Mouse (Mus musculus) inflammation-experienced regulatory T-cells, adult 6 months (primary cell): ENCODE data around the gene Ifitm1. TPM values are rescaled to one million over a fixed set of nuclear protein-coding genes. Genes with fewer than 3 reads are reported as not detected.
"Not testable (repeated sequence)": the region's sequence is repeated elsewhere in the genome, so short reads cannot be mapped to it uniquely, and the experiment has no call there.

Source experiments
- ATAC-seq: one replicate; pipeline ENCODE4 v1.8.0; 2017
- polyA plus RNA-seq, 3 experiments: library from polyadenylated mRNA; unstranded; fragments of 100-300 nt; shearing (Covaris generic); gene quantifications; one replicate each; pipeline ENCODE4 v1.2.1; 2017

Ifitm1 gene
- polyA plus RNA-seq, 3 experiments from 2014 or later: 0.54 to 6.6 TPM; not detected in 1

DNA sequence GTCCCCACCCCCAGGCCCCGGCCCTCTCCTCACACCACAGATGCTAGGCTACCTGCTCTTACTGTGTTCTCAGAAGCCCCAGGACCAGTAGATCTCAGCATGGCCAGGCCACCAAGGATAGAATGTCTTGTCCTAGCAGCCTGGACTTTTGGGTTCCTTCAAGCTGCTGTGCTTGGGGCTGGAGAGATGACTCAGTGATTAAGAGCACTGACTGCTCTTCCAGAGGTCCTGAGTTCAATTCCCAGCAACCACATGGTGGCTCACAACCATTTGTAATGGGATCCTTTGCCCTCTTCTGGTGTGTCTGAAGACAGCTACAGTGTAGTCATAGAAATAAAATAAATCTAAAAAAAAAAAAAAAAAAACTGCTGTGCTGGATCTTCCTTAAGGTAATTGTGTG lies 50.8 kb downstream of the Ifitm1 start, which contains the start of gene Ifitm6:
Gene Ifitm6 (minus strand): TSS at position 101 of the 400 bp plus-strand sequence.
- ATAC-seq: not testable (repeated sequence)

DNA sequence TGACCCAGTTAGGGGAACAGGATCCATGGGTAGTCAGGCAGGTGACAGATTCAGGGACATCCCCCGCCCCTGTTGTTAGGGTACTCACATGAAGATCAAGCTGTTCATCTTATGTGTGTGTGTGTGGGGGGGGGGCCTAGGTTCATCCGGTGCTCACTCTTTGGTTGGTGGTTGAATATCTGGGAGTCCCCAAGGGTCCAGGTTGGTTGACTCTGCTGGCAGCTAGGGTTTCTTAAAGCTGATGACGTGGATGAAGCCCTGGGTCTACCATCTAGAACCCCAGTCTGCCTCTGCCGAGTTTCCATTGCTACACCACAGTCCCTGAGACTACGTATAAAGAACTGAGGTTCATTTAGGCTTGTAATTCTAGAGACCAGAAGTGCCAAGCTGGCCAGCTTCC lies 52.0 kb downstream of the Ifitm1 start:
- peak; percentile 56 for ATAC-seq

Other genes starting within 250 kb of the Ifitm1 start
- gene Cyp2e1, start 203.5 kb upstream of the Ifitm1 start, polyA plus RNA-seq: not detected
- not detected for gene Syce1, start 179.4 kb upstream of the Ifitm1 start, polyA plus RNA-seq
- gene Zfp941, start 145.0 kb upstream of the Ifitm1 start, polyA plus RNA-seq: under 1 TPM in 2 of 3 experiments, not detected in 1; 0.40 TPM
- not detected for gene Urah, start 132.2 kb upstream of the Ifitm1 start, polyA plus RNA-seq
- not detected for gene Scgb1c1, start 121.7 kb upstream of the Ifitm1 start, polyA plus RNA-seq
- gene Odf3, start 119.4 kb upstream of the Ifitm1 start, polyA plus RNA-seq: not detected
- not detected for gene Gm45785, start 110.9 kb upstream of the Ifitm1 start, polyA plus RNA-seq
- 10 to 100 TPM; 57.0 to 69.1 (median 66.3) TPM for gene Ric8a, start 110.3 kb upstream of the Ifitm1 start, polyA plus RNA-seq
- gene Bet1l, start 109.6 kb upstream of the Ifitm1 start, polyA plus RNA-seq: 10 to 100 TPM; 43.0 to 59.7 (median 53.0) TPM
- gene Psmd13, start 85.3 kb upstream of the Ifitm1 start, polyA plus RNA-seq: 100 to 1,000 TPM in 2 of 3 experiments, 10 to 100 TPM in 1; 98.5 to 206 (median 105) TPM
- gene Sirt3, start 84.9 kb upstream of the Ifitm1 start, polyA plus RNA-seq: 10 to 100 TPM in 2 of 3 experiments, 1 to 10 TPM in 1; 9.1 to 10.8 (median 10.6) TPM
- not detected for gene Cox8b, start 66.8 kb upstream of the Ifitm1 start, polyA plus RNA-seq
- gene Nlrp6, start 46.3 kb upstream of the Ifitm1 start, polyA plus RNA-seq: not detected
- 10 to 100 TPM; 16.6 to 22.5 (median 18.2) TPM for gene Pgghg, start 25.8 kb upstream of the Ifitm1 start, polyA plus RNA-seq
- under 1 TPM in 1 of 3 experiments, not detected in 2; 0.46 TPM for gene Ifitm5, start 16.9 kb upstream of the Ifitm1 start, polyA plus RNA-seq
- gene Gm45717, start 11.3 kb upstream of the Ifitm1 start, polyA plus RNA-seq: not detected
- 10 to 100 TPM; 60.0 to 93.0 (median 74.2) TPM for gene Ifitm2, start 11.2 kb upstream of the Ifitm1 start, polyA plus RNA-seq
- gene Ifitm3, start 43.5 kb downstream of the Ifitm1 start, polyA plus RNA-seq: 10 to 100 TPM in 1 of 3 experiments, 1 to 10 TPM in 2; 2.7 to 11.2 (median 3.0) TPM
- under 1 TPM in 1 of 3 experiments, not detected in 2; 0.94 TPM for gene Ifitm6, start 50.7 kb downstream of the Ifitm1 start, polyA plus RNA-seq
- not detected for gene Gm17387, start 61.9 kb downstream of the Ifitm1 start, polyA plus RNA-seq
- gene B4galnt4, start 93.9 kb downstream of the Ifitm1 start, polyA plus RNA-seq: 10 to 100 TPM; 11.1 to 13.1 (median 12.5) TPM
- 100 to 1,000 TPM; 413 to 487 (median 426) TPM for gene Pkp3, start 111.0 kb downstream of the Ifitm1 start, polyA plus RNA-seq
- gene Sigirr, start 133.4 kb downstream of the Ifitm1 start, polyA plus RNA-seq: 100 to 1,000 TPM; 149 to 208 (median 206) TPM
- gene Ano9, start 150.6 kb downstream of the Ifitm1 start, polyA plus RNA-seq: not detected
- gene Ptdss2, start 155.2 kb downstream of the Ifitm1 start, polyA plus RNA-seq: 1 to 10 TPM; 6.2 to 9.3 (median 7.0) TPM
- 100 to 1,000 TPM; 135 to 147 (median 143) TPM for gene Rnh1, start 205.6 kb downstream of the Ifitm1 start, polyA plus RNA-seq
- gene Hras, start 226.8 kb downstream of the Ifitm1 start, polyA plus RNA-seq: 1 to 10 TPM; 1.5 to 6.2 (median 4.6) TPM
- 1 to 10 TPM; 1.3 to 2.2 (median 1.7) TPM for gene Lrrc56, start 226.9 kb downstream of the Ifitm1 start, polyA plus RNA-seq
- gene Lmntd2, start 246.9 kb downstream of the Ifitm1 start, polyA plus RNA-seq: 10 to 100 TPM in 1 of 3 experiments, 1 to 10 TPM in 2; 4.6 to 11.3 (median 8.5) TPM
- 10 to 100 TPM in 2 of 3 experiments, 1 to 10 TPM in 1; 9.2 to 15.0 (median 13.7) TPM for gene Rassf7, start 248.6 kb downstream of the Ifitm1 start, polyA plus RNA-seq